Mouse (Mus musculus) CD4-positive, CD25-positive, alpha-beta regulatory T cell, adult 4 months (primary cell): ENCODE measurements around the gene Slc38a9. TPM values are rescaled to one million over a fixed set of nuclear protein-coding genes. Genes with fewer than 3 reads are reported as not detected.

Experiments
- ATAC-seq: one replicate; pipeline ENCODE4 v1.8.0; 2017
- polyA plus RNA-seq, 2 experiments: library from polyadenylated mRNA; unstranded; fragments of 100-300 nt; shearing (Covaris generic); gene quantifications; one replicate each; pipeline ENCODE4 v1.2.1; 2017

Slc38a9 gene
- polyA plus RNA-seq, 2 experiments from 2014 or later, result 32.2 to 32.9 TPM

GRCm38 (mm10) chr13:112747808-112748430, 87.4 kb downstream of the Slc38a9 start:
- ATAC-seq, result no peak

- no peak for ATAC-seq
These were observed 88.4 kb downstream of the Slc38a9 start for GRCm38 (mm10) chr13:112748808-112749510.

- ATAC-seq, result no peak
These were observed 89.3 kb downstream of the Slc38a9 start for GRCm38 (mm10) chr13:112749881-112750280.

- ATAC-seq, result no peak
These were observed 91.1 kb downstream of the Slc38a9 start for GRCm38 (mm10) chr13:112751454-112752308.

GRCm38 (mm10) chr13:112752309-112752975, 91.9 kb downstream of the Slc38a9 start:
- no peak for ATAC-seq

GRCm38 (mm10) chr13:112753522-112753921, 93.0 kb downstream of the Slc38a9 start:
- ATAC-seq, result no peak

- ATAC-seq, result no peak
These were observed 94.3 kb downstream of the Slc38a9 start for GRCm38 (mm10) chr13:112754871-112755270.

- no peak for ATAC-seq
These were observed 95.0 kb downstream of the Slc38a9 start for GRCm38 (mm10) chr13:112755507-112756010.

GRCm38 (mm10) chr13:112757395-112757794, 96.8 kb downstream of the Slc38a9 start:
- ATAC-seq, result no peak

- ATAC-seq, result no peak
These were observed 98.1 kb downstream of the Slc38a9 start for GRCm38 (mm10) chr13:112758546-112759090.

- ATAC-seq, result no peak
These were observed 98.8 kb downstream of the Slc38a9 start for GRCm38 (mm10) chr13:112759364-112759763.

GRCm38 (mm10) chr13:112759777-112760537, 99.4 kb downstream of the Slc38a9 start:
- ATAC-seq, result no peak

GRCm38 (mm10) chr13:112760538-112760881, 100.0 kb downstream of the Slc38a9 start:
- peak; percentile 71 for ATAC-seq

GRCm38 (mm10) chr13:112761787-112762186, 101.2 kb downstream of the Slc38a9 start:
- ATAC-seq, result no peak

- ATAC-seq, result no peak
These were observed 102.0 kb downstream of the Slc38a9 start for GRCm38 (mm10) chr13:112762548-112762947.

GRCm38 (mm10) chr13:112763531-112764091, 103.1 kb downstream of the Slc38a9 start:
- ATAC-seq, result no peak

- ATAC-seq, result no peak
These were observed 104.0 kb downstream of the Slc38a9 start for GRCm38 (mm10) chr13:112764556-112764955.

GRCm38 (mm10) chr13:112765654-112766053, 105.1 kb downstream of the Slc38a9 start:
- no peak for ATAC-seq

GRCm38 (mm10) chr13:112770528-112771328, 110.2 kb downstream of the Slc38a9 start:
- ATAC-seq, result no peak
